Mouse (Mus musculus) hindbrain, embryonic 14.5 days (tissue): ENCODE results near the gene Tmem35b. TPM values are rescaled to one million over a fixed set of nuclear protein-coding genes. Genes with fewer than 3 reads are reported as not detected.
A peak's percentile ranks its signal among the peaks of the same experiment; 100 is the strongest.

Experiments used
- ATAC-seq: fragments of 200-750 bp; cut with Nextera tagmentation; 2 replicates; pipeline ENCODE4 v1.8.0; 2017; ENCODE audit warnings: moderate number of reproducible peaks, mild to moderate bottlenecking, moderate TSS enrichment, moderate library complexity; ENCODE audit not compliant: low FRiP score
- DNase-seq: peaks from one replicate; pipeline ENCODE4 v3.0.0-alpha.2; 2015; ENCODE audit warnings: low spot score
- H3K27ac ChIP-seq: fragments of 300-500 bp; sonication (generic); 2 replicates; pipeline ENCODE4 v1.5.1; 2014; ENCODE audit warnings: mild to moderate bottlenecking, moderate library complexity
- H3K27me3 ChIP-seq: fragments of 300-500 bp; sonication (generic); 2 replicates; pipeline ENCODE4 v1.6.1; 2014; ENCODE audit warnings: mild to moderate bottlenecking, low read length, mixed read lengths; ENCODE audit not compliant: control insufficient read depth, insufficient read depth
- H3K36me3 ChIP-seq: fragments of 300-500 bp; sonication (generic); replicated peaks from 2 replicates; pipeline ENCODE4 v1.6.1; 2014; ENCODE audit not compliant: control insufficient read depth, insufficient read depth
- H3K4me1 ChIP-seq: fragments of 300-500 bp; sonication (generic); replicated peaks from 2 replicates; pipeline ENCODE4 v1.6.1; 2014; ENCODE audit warnings: antibody characterized with exemption, low read length, mixed read lengths; ENCODE audit not compliant: control insufficient read depth, insufficient read depth
- H3K4me2 ChIP-seq: fragments of 300-500 bp; sonication (generic); replicated peaks from 2 replicates; pipeline ENCODE4 v1.6.1; 2014; ENCODE audit warnings: mild to moderate bottlenecking, moderate library complexity
- H3K4me3 ChIP-seq: fragments of 300-500 bp; sonication (generic); replicated peaks from 2 replicates; pipeline ENCODE4 v1.5.1; 2014; ENCODE audit warnings: mild to moderate bottlenecking, low read length
- H3K9ac ChIP-seq: fragments of 300-500 bp; sonication (generic); 2 replicates; pipeline ENCODE4 v1.6.1; 2014
- H3K9me3 ChIP-seq: fragments of 300-500 bp; sonication (generic); 2 replicates; pipeline ENCODE4 v1.6.1; 2016; ENCODE audit warnings: low read length; ENCODE audit not compliant: control insufficient read depth
- WGBS: fragments of 180-500 bp; shearing (Covaris S2); extraction: QIAGEN DNeasy Blood & Tissue Kit; methylation state at CpG from one replicate; pipeline ENCODE4 v1.1.7; 2014; 5-methylcytosine and 5-hydroxymethylcytosine counted together
- polyA plus RNA-seq: library from polyadenylated mRNA; unstranded; fragments of >200 nt; fragmentation: Nextera tagmentation; extraction: Ambion mirVana; gene quantifications from 2 replicates; pipeline ENCODE4 v1.2.1, GENCODE M21; 2014

Tmem35b gene
- polyA plus RNA-seq, 1 experiment from 2014 or later: 18.1 TPM

- Histone ChIP-seq H3K9ac (no peak overlapping the region), H3K4me2 (no peak overlapping the region), H3K4me1 (no peaks in the 10 kb centered on the region), H3K4me3 (no peak overlapping the region), H3K36me3 (peaks cover 58% of the 10 kb centered on the region), H3K27ac (no peak overlapping the region), H3K9me3 (no peaks in the 10 kb centered on the region), H3K27me3 (no peaks in the 10 kb centered on the region)
- ATAC-seq (no peak), DNase-seq (no peak)
- WGBS: 98% methylated on average over 4 of the region's 4 CpGs
Observed at GRCm38 (mm10) chr4:127107566-127107965, 15.9 kb upstream of the Tmem35b start.

- H3K4me2 ChIP-seq: no peak overlapping the region
- no peaks in the 10 kb centered on the region for H3K27me3 ChIP-seq
- peaks cover 49% of the 10 kb centered on the region for H3K36me3 ChIP-seq
- no peak for ATAC-seq
- no peak overlapping the region for H3K9ac ChIP-seq
- H3K4me3 ChIP-seq: no peak overlapping the region
- H3K27ac ChIP-seq: no peak overlapping the region
- no peak for DNase-seq
- 81% methylated on average over 4 of the region's 4 CpGs for WGBS
- no peaks in the 10 kb centered on the region for H3K9me3 ChIP-seq
- H3K4me1 ChIP-seq: no peaks in the 10 kb centered on the region
Observed at GRCm38 (mm10) chr4:127110570-127110969, 12.9 kb upstream of the Tmem35b start.

- Histone ChIP-seq H3K27ac (no peak overlapping the region), H3K4me2 (no peak overlapping the region), H3K27me3 (no peaks in the 10 kb centered on the region), H3K4me1 (peaks cover 13% of the 10 kb centered on the region), H3K4me3 (no peak overlapping the region), H3K9me3 (no peaks in the 10 kb centered on the region), H3K9ac (no peak overlapping the region), H3K36me3 (peaks cover 29% of the 10 kb centered on the region)
- DNase-seq (no peak), ATAC-seq (no peak)
- WGBS: 94% methylated on average over 1 of the region's 1 CpGs
Observed at GRCm38 (mm10) chr4:127124331-127124730, 840 bp downstream of the Tmem35b start.

- no peaks in the 10 kb centered on the region for H3K9me3 ChIP-seq
- H3K9ac ChIP-seq: peak overlapping the region; percentile 83
- WGBS: 2% methylated on average over 35 of the region's 35 CpGs
- H3K36me3 ChIP-seq: peaks cover 29% of the 10 kb centered on the region
- peak; percentile 94 for ATAC-seq
- peak; percentile 81 for DNase-seq
- no peaks in the 10 kb centered on the region for H3K27me3 ChIP-seq
- H3K27ac ChIP-seq: no peak overlapping the region
- H3K4me1 ChIP-seq: peaks cover 13% of the 10 kb centered on the region
- peak overlapping the region; percentile 58 for H3K4me3 ChIP-seq
- H3K4me2 ChIP-seq: peak overlapping the region; percentile 86
Observed at GRCm38 (mm10) chr4:127125834-127126463, 2.5 kb downstream of the Tmem35b start.

- no peaks in the 10 kb centered on the region for H3K9me3 ChIP-seq
- H3K36me3 ChIP-seq: no peaks in the 10 kb centered on the region
Observed at GRCm38 (mm10) chr4:127134687-127135086, 11.2 kb downstream of the Tmem35b start.

GRCm38 (mm10) chr4:127137591-127137990 is 14.1 kb downstream of the Tmem35b start:
- Histone ChIP-seq H3K9me3 (no peaks in the 10 kb centered on the region), H3K4me1 (no peaks in the 10 kb centered on the region), H3K9ac (no peak overlapping the region), H3K27ac (no peak overlapping the region), H3K27me3 (no peaks in the 10 kb centered on the region), H3K36me3 (no peaks in the 10 kb centered on the region), H3K4me3 (no peak overlapping the region), H3K4me2 (no peak overlapping the region)
- DNase-seq (no peak), ATAC-seq (no peak)
- 64% methylated on average over 5 of the region's 5 CpGs for WGBS

More at GRCm38 (mm10) chr4:127134687-127135086, 11.2 kb downstream of the Tmem35b start:
- WGBS: 63% methylated on average over 1 of the region's 1 CpGs
- DNase-seq (no peak), ATAC-seq (no peak)
- no peaks in the 10 kb centered on the region for H3K27me3 ChIP-seq
- no peaks in the 10 kb centered on the region for H3K4me1 ChIP-seq
- no peak overlapping the region for H3K27ac ChIP-seq
- no peak overlapping the region for H3K4me3 ChIP-seq
- no peak overlapping the region for H3K4me2 ChIP-seq
- no peak overlapping the region for H3K9ac ChIP-seq

- H3K27me3 ChIP-seq: no peaks in the 10 kb centered on the region
- no peak overlapping the region for H3K27ac ChIP-seq
- H3K4me2 ChIP-seq: no peak overlapping the region
- H3K9me3 ChIP-seq: no peaks in the 10 kb centered on the region
- H3K9ac ChIP-seq: no peak overlapping the region
- no peaks in the 10 kb centered on the region for H3K36me3 ChIP-seq
- no peaks in the 10 kb centered on the region for H3K4me1 ChIP-seq
- DNase-seq (no peak), ATAC-seq (no peak)
- no peak overlapping the region for H3K4me3 ChIP-seq
- 35% methylated on average over 6 of the region's 6 CpGs for WGBS
Observed at GRCm38 (mm10) chr4:127138486-127138885, 15.0 kb downstream of the Tmem35b start.

GRCm38 (mm10) chr4:127150031-127150430 is 26.5 kb downstream of the Tmem35b start:
- H3K9ac ChIP-seq: no peak overlapping the region
- ATAC-seq (no peak), DNase-seq (no peak)
- 86% methylated on average over 13 of the region's 13 CpGs for WGBS
- H3K27me3 ChIP-seq: no peaks in the 10 kb centered on the region
- no peaks in the 10 kb centered on the region for H3K36me3 ChIP-seq
- H3K4me1 ChIP-seq: no peaks in the 10 kb centered on the region
- H3K9me3 ChIP-seq: no peaks in the 10 kb centered on the region
- H3K4me2 ChIP-seq: no peak overlapping the region
- no peak overlapping the region for H3K4me3 ChIP-seq
- no peak overlapping the region for H3K27ac ChIP-seq

- no peak for DNase-seq
- Histone ChIP-seq H3K27me3 (no peaks in the 10 kb centered on the region), H3K36me3 (no peaks in the 10 kb centered on the region), H3K9me3 (no peaks in the 10 kb centered on the region), H3K4me2 (no peak overlapping the region), H3K27ac (no peak overlapping the region), H3K9ac (no peak overlapping the region), H3K4me3 (no peak overlapping the region), H3K4me1 (no peaks in the 10 kb centered on the region)
- 57% methylated on average over 1 of the region's 1 CpGs for WGBS
- ATAC-seq: no peak
Observed at GRCm38 (mm10) chr4:127153345-127153744, 29.9 kb downstream of the Tmem35b start.

- no peak overlapping the region for H3K4me3 ChIP-seq
- H3K4me1 ChIP-seq: no peaks in the 10 kb centered on the region
- no peaks in the 10 kb centered on the region for H3K27me3 ChIP-seq
- H3K27ac ChIP-seq: no peak overlapping the region
- no peaks in the 10 kb centered on the region for H3K36me3 ChIP-seq
- DNase-seq (no peak), ATAC-seq (no peak)
- WGBS: 60% methylated on average over 5 of the region's 5 CpGs
- H3K9me3 ChIP-seq: no peaks in the 10 kb centered on the region
- H3K4me2 ChIP-seq: no peak overlapping the region
- no peak overlapping the region for H3K9ac ChIP-seq
Observed at GRCm38 (mm10) chr4:127155757-127156156, 32.3 kb downstream of the Tmem35b start.
